Mouse (Mus musculus) liver, postnatal 0 days (tissue): Measurements from ENCODE around the gene Cdh11. TPM values are rescaled to one million over a fixed set of nuclear protein-coding genes. Genes with fewer than 3 reads are reported as not detected.

Experiments used
- ATAC-seq: fragments of 200-750 bp; cut with Nextera tagmentation; 2 replicates; pipeline ENCODE4 v1.8.0; 2017; ENCODE audit warnings: mild to moderate bottlenecking, moderate library complexity
- DNase-seq: peaks from one replicate; pipeline ENCODE4 v3.0.0-alpha.2; 2016
- H3K27ac ChIP-seq: fragments of 300-500 bp; sonication (generic); 2 replicates; pipeline ENCODE4 v1.5.1; 2014; ENCODE audit warnings: antibody characterized with exemption, moderate library complexity, mild to moderate bottlenecking, low read depth
- H3K27me3 ChIP-seq: fragments of 300-500 bp; sonication (generic); 2 replicates; pipeline ENCODE4 v1.6.1; 2014; ENCODE audit warnings: low read length, control low read depth, mixed read lengths; ENCODE audit not compliant: insufficient read depth
- H3K36me3 ChIP-seq: fragments of 300-500 bp; sonication (generic); replicated peaks from 2 replicates; pipeline ENCODE4 v1.6.1; 2014; ENCODE audit warnings: mild to moderate bottlenecking, control low read depth, low read length, moderate library complexity, mixed read lengths; ENCODE audit not compliant: insufficient read depth
- H3K4me1 ChIP-seq: fragments of 300-500 bp; sonication (generic); 2 replicates; pipeline ENCODE4 v1.6.1; 2014; ENCODE audit warnings: antibody characterized with exemption, mild to moderate bottlenecking, control low read depth; ENCODE audit not compliant: insufficient read depth
- H3K4me2 ChIP-seq: fragments of 300-500 bp; sonication (generic); 2 replicates; pipeline ENCODE4 v1.6.1; 2014; ENCODE audit warnings: low read depth, mild to moderate bottlenecking, low read length, moderate library complexity, mixed read lengths
- H3K4me3 ChIP-seq: fragments of 300-500 bp; sonication (generic); 2 replicates; pipeline ENCODE4 v1.5.1; 2014; ENCODE audit warnings: low read depth, low read length
- H3K9ac ChIP-seq: fragments of 300-500 bp; sonication (generic); replicated peaks from 2 replicates; pipeline ENCODE4 v1.6.1; 2014; ENCODE audit warnings: mild to moderate bottlenecking, moderate library complexity
- H3K9me3 ChIP-seq: fragments of 300-500 bp; sonication (generic); 2 replicates; pipeline ENCODE4 v1.6.1; 2016; ENCODE audit warnings: mild to moderate bottlenecking, control low read depth, low read length, mixed read lengths
- CTCF ChIP-seq: sonication (generic); IDR thresholded peaks from 2 replicates; pipeline ENCODE4 v1.5.1; 2016; ENCODE audit warnings: antibody characterized with exemption, low read depth
- EP300 ChIP-seq: IDR thresholded peaks from 2 replicates; pipeline ENCODE4 v1.6.1; 2016; ENCODE audit warnings: antibody characterized with exemption, low read depth, mild to moderate bottlenecking
- WGBS: fragments of 180-500 bp; shearing (Covaris S2); extraction: QIAGEN DNeasy Blood & Tissue Kit; methylation state at CpG from one replicate; pipeline ENCODE4 v1.1.7; 2014; ENCODE audit not compliant: insufficient replicate concordance; 5-methylcytosine and 5-hydroxymethylcytosine counted together
- polyA plus RNA-seq: library from polyadenylated mRNA; unstranded; fragments of >200 nt; fragmentation: Nextera tagmentation; extraction: Ambion mirVana; gene quantifications from 2 replicates; pipeline ENCODE4 v1.2.1, GENCODE M21; 2015

The Cdh11 gene
- polyA plus RNA-seq, 1 experiment from 2014 or later: 0.59 TPM

DNA sequence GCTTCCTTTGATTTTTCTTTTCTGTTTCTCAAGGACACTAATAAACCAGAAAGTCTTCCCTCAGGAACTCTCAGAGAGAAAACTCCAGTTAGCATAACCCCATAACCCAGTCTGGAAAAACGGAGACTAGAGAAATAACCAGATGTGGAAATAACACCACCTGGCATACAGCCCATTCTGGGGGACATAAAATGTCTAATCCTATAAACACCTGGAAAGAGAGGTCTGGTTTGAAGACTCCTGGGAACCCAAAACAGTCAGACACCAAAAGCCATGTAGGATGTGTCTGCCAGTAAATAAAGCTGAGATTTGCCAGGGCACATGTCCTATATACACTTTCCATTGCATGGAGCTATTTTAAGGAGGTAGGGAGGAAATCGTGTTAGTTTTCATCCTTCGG, 42.5 kb downstream of the Cdh11 start:
- Histone ChIP-seq H3K4me1 (no peaks in the 10 kb centered on the region), H3K9me3 (no peaks in the 10 kb centered on the region), H3K4me3 (no peak overlapping the region), H3K4me2 (no peak overlapping the region), H3K27ac (no peak overlapping the region), H3K36me3 (no peaks in the 10 kb centered on the region), H3K27me3 (no peaks in the 10 kb centered on the region), H3K9ac (no peak overlapping the region)
- ATAC-seq (no peak), DNase-seq (no peak)
- 74% methylated on average over 3 of the region's 3 CpGs for WGBS
- TF ChIP-seq EP300 (no peak), CTCF (no peak)

DNA sequence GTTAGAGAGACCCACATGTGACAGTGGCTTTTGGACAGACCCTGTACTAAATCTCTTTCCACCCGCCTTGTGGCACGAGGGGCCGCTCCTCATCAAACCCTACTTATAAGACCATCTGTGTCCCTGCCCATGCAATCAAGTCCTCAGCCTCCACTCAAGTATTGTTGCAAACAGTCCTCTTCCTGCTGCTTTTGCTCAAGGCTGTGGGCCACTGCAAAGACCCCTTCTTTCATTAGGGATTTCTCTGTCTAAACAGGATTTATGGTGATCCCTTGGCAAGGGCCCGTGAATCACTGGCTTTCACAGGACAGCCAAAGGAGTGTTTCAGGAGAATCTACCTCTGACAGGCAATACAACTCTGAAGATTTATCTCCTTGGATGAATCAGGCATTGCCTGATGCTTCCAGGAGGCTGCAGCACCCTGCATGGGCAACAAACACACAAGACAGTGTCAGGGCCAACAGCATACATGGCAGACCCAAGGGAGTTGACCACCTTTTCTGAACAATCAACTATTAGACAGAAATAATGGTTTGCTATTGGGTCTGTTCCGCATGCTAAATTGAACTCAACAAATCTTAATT, 43.3 kb downstream of the Cdh11 start:
- no peak overlapping the region for H3K27ac ChIP-seq
- no peak for DNase-seq
- H3K36me3 ChIP-seq: no peaks in the 10 kb centered on the region
- H3K4me1 ChIP-seq: no peaks in the 10 kb centered on the region
- no peak overlapping the region for H3K4me3 ChIP-seq
- no peak for ATAC-seq
- H3K9me3 ChIP-seq: no peaks in the 10 kb centered on the region
- H3K27me3 ChIP-seq: no peaks in the 10 kb centered on the region
- TF ChIP-seq EP300: no peak
- no peak for TF ChIP-seq CTCF
- no peak overlapping the region for H3K9ac ChIP-seq
- H3K4me2 ChIP-seq: no peak overlapping the region
- 74% methylated on average over 5 of the region's 5 CpGs for WGBS

DNA sequence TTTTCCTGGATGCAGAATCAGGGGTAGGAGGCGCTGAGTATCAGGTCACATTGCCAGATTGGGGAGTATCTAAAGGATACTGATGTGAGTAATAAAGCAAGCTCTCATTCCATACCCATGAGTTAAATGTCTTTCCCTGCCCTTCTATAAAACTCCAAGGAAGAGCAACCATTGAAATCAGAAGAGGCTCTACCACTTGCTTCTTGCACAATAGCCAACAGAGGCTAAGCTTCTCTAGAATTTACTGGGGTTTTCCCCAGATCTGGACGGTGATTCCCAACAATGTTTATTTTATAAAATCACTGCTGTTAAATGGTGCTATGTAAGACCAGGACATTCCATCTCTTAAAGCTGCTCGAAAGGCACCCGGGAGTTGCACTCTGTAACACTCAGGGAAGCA, 44.5 kb downstream of the Cdh11 start:
- Histone ChIP-seq H3K4me2 (no peak overlapping the region), H3K9me3 (no peaks in the 10 kb centered on the region), H3K4me3 (no peak overlapping the region), H3K27ac (no peak overlapping the region), H3K36me3 (no peaks in the 10 kb centered on the region), H3K27me3 (no peaks in the 10 kb centered on the region), H3K9ac (no peak overlapping the region), H3K4me1 (no peaks in the 10 kb centered on the region)
- no peak for ATAC-seq
- no peak for DNase-seq
- no peak for TF ChIP-seq EP300
- no peak for TF ChIP-seq CTCF
- 67% methylated on average over 4 of the region's 4 CpGs for whole genome bisulfite sequencing

DNA sequence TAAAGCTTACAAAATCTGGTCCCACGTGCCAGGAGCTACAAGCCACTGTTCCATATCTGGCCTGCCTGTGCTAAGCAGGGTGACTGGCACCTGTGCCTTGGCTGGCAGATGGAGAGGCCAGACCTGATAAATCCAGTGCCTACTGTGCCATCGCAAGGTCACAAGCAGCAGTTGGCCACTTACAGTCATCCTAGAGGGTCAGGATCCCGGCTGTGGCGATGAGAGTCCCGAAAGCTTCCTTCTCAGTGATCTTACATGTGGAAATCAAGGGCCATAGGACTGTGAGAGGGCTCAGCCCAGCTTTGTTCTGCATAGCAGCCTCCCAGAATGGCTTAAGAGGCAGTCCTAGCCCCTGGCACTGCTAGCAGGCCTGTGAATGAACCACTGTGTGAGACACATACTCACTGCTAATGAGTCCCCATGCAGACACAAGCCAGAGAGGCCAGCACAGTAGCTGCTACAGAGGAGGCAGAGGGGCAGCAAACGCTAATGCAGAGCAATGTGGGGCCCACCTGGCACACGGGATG, 46.4 kb downstream of the Cdh11 start:
- Histone ChIP-seq H3K4me1 (no peaks in the 10 kb centered on the region), H3K4me3 (no peak overlapping the region), H3K9me3 (no peaks in the 10 kb centered on the region), H3K27me3 (no peaks in the 10 kb centered on the region), H3K9ac (no peak overlapping the region), H3K36me3 (no peaks in the 10 kb centered on the region), H3K4me2 (no peak overlapping the region), H3K27ac (no peak overlapping the region)
- ATAC-seq (no peak), DNase-seq (no peak)
- 74% methylated on average over 7 of the region's 7 CpGs for WGBS
- TF ChIP-seq EP300 (no peak), CTCF (no peak)

DNA sequence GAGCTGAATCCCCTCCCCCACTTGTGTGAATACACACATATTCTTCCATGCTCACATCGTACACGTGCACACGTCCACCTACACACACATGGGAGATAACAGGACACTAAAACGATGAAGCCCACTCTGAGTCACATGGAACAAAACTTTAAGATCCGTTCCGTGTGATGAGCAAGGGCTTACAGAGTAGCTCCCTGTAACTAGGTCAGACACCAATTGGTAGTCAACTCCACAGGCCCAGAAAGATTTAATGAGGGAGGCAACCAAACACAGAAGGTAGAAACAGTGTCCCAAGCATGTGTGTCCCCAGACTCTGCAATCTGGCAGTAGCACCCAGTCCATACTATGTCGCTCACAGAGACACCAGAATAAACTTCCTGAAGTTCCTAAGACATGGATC, 47.0 kb downstream of the Cdh11 start:
- no peak overlapping the region for H3K27ac ChIP-seq

DNA sequence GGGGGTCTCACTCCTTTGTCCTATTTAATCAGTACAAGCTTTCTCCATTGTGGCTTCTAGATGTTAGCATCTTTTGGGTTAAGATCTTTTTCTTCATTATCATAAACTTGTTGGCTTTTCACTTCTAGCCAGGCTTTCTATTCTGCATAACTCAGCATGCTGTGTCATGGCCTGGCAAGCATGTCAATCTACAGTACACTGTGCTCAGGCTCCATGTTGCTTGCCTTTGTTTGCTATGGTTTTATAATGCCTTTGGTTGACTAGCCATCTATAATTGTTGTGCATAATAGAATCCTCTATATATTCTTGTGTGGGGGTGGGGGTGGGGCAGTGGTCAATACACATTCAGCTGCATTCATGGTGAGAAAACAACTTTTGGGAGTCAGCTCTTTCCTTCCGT, 51.0 kb downstream of the Cdh11 start:
- Histone ChIP-seq H3K9ac (no peak overlapping the region), H3K4me3 (no peak overlapping the region), H3K9me3 (no peaks in the 10 kb centered on the region), H3K27me3 (no peaks in the 10 kb centered on the region), H3K27ac (no peak overlapping the region), H3K4me1 (no peaks in the 10 kb centered on the region), H3K4me2 (no peak overlapping the region), H3K36me3 (no peaks in the 10 kb centered on the region)
- DNase-seq (no peak), ATAC-seq (no peak)
- 96% methylated on average over 1 of the region's 1 CpGs for WGBS
- TF ChIP-seq EP300 (no peak), CTCF (no peak)

More for the DNA sequence above, 47.0 kb downstream of the Cdh11 start:
- H3K4me2 ChIP-seq: no peak overlapping the region
- H3K9me3 ChIP-seq: no peaks in the 10 kb centered on the region
- TF ChIP-seq EP300 (no peak), CTCF (no peak)
- DNase-seq: no peak
- H3K4me3 ChIP-seq: no peak overlapping the region
- H3K4me1 ChIP-seq: no peaks in the 10 kb centered on the region
- 81% methylated on average over 7 of the region's 7 CpGs for WGBS
- no peaks in the 10 kb centered on the region for H3K27me3 ChIP-seq
- no peak for ATAC-seq
- no peak overlapping the region for H3K9ac ChIP-seq
- H3K36me3 ChIP-seq: no peaks in the 10 kb centered on the region
